Mouse (Mus musculus) liver (tissue): ENCODE results near the gene Dhx37.
"Not testable (repeated sequence)": the region's sequence is repeated elsewhere in the genome, so short reads cannot be mapped to it uniquely, and the experiment has no call there.

Source experiments
- DNase-seq: peaks from one replicate; pipeline ENCODE4 v3.0.0-alpha.2; 2020; ENCODE audit warnings: mixed read lengths

Gene Dhx37

DNA sequence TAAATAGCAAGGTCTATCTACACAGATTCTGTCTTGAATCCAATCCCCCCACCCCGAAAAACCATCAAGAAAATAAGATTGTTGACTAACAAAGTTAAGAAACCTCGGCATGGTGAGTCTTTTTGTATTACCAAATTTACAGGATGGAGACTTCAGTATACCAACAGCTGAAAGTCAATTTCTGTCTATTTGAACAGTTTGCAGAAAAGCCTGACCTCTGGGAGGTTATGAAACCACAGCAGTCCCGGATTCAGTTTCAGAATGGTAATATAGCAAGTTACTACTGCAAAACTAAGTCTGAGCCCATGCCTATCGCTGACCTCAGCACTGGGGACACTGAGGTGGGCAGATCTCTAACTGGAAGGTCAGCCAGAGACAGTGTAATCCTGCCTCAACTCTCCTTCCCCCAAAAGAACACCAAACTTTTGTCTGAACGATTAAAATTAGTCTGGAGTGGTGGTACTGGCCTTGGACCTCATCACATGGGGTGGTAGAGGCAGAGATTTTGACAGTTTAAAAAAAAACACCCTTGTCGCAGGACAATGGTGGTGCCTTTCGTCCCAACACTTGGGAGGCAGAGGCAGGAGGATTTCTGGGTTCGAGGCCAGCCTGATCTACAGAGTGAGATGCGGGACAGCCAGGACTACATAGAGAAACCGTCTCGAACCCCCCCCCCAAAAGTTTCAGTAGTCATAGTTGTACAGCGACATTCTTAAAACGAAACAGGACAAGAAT, 45.4 kb downstream of the Dhx37 start:
- DNase-seq, result no peak

DNA sequence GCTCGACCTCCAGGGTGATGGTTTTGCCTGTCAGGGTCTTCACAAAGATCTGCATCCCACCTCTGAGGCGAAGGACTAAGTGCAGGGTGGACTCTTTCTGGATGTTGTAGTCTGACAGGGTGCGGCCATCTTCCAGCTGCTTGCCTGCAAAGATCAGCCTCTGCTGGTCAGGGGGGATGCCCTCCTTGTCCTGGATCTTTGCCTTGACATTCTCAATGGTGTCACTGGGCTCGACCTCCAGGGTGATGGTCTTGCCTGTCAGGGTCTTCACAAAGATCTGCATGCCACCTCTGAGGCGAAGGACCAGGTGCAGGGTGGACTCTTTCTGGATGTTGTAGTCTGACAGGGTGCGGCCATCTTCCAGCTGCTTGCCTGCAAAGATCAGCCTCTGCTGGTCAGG, 46.6 kb downstream of the Dhx37 start:
- DNase-seq, result not testable (repeated sequence)

DNA sequence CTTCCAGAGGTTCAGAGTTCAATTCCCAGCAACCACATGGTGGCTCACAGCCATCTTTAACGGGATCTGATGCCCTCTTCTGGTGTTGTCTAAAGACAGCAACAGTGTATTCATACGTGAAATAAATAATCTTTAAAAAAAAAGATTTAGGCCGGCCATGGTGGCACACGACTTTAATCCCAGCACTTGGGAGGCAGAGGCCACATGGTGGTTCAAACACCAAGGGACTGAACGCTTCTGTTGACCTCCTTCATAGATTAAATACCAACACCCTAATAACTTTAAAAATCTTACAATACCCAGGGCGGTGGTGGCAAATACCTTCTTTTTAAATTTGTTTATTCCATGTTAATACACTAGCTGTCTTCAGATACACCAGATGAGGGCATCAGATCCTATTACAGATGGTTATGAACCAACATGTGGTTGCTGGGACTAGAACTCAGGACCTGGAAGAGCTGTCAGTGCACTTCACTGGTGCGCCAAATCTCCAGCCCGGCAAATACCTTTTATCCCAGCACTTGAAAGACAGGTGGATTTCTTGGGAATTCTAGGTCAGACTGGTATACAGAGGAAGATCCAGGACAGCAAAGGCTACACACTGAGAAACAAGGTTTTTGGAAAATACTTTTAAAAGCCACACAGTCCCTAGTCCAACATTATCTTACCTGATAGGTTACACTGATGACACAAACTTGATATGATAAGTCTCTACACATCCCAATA, 48.5 kb downstream of the Dhx37 start:
- DNase-seq, result no peak

DNA sequence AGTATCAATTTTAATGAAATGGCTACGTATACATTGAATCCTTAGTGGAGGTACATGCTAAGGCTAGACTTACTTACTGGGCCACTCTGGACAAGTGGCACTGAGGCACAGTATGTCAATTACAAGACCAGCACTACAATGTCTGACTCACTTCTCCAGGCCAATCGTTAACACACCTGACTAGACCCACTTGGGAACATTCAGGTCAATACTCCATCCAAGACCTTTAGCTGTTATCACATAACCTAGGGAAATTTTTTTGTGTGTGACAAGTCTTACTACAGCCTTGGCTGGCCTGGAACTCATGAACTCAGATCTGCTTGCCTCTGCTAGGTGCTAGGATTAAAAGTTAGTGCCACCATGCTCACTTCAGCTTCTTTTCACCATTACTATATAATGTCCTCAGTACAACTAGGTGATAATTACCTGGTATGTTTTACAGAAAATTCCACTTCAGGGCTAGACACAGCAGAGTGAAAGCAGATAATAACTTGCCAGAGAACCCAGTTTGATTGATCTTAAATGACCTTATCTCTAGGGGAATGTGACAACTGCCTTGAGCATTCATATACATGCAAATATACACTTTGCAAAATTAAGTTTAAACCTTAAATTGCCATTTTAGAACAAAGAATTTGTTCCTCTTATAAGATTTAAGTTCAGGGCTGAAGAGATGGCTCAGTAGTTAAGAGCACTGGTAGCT, 49.3 kb downstream of the Dhx37 start:
- DNase-seq, result no peak

DNA sequence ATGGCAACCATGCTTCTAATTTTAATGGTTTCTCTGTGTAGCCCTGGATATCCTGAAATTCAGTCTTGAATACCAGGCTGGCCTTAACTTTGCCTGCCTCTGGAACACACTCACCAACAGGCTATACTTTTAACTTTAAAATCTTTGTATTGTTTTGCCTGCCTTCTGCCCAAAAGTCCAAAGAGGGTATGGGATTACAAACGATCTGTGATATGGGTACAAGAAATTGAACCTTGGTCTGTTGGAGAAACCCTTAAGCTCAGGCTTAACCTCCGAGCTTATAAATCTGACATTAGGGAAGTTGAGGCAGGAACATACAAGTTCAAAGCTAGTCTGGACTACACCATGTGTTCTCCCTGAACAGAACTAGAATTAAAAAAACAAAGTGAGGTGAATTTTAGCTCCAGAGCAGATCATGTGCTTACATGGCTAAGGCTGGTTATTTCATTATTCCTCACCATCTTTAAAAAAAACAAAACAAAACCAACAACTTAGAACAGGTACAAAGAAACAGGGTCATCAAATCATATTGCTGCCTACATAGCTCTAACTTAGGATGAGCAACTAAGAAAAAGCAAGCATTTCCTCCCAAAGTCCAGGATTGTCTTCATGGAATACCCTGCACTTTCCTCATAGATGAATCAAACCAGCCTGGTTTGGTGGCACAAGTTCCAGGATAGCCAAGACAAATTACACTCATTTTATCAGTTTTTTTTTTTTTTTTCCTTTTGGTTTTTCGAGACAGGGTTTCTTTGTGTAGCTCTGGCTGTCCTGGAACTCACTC, 50.1 kb downstream of the Dhx37 start:
- DNase-seq, result no peak

DNA sequence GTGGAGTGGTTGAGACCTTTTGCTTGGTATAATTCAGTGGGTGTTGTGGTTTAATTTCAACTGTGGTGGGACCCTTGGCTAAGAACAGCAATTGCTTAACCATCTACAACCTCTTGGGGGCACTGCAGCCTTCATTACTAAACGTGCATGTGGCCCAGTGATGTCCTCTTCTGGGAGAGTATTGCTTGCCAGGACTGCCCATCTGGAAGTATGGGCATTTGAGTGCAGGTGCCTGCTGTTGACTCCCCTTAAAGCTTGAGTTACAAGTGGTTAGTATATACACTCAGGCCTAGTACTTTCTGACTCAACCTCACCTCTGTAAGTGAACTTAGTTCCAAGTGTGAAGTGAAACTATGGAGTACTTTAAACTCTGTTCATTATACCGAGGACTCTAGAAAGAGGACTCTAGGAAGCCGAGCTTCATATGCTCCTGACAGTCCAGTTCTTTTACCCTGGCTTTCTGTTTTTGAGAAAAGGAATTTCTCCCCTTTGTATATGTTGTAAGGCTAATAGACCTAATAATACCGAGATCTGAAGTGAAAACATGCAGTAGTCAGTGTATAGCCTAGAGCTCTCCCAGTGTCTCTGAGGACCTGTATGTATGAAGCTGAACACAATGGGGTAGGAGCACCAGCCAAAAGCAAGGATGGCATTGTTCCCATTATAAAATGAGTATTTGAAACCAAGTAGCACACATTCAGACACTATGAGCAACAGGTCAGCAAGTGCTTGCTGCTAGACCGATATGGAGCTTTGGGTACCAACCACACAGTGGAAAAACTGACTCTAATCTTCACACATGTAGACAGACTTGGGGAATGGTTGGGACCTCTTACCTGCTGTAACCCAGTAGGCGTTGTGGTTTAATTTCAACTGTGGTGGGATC, 51.0 kb downstream of the Dhx37 start:
- peak; percentile 55 for DNase-seq

DNA sequence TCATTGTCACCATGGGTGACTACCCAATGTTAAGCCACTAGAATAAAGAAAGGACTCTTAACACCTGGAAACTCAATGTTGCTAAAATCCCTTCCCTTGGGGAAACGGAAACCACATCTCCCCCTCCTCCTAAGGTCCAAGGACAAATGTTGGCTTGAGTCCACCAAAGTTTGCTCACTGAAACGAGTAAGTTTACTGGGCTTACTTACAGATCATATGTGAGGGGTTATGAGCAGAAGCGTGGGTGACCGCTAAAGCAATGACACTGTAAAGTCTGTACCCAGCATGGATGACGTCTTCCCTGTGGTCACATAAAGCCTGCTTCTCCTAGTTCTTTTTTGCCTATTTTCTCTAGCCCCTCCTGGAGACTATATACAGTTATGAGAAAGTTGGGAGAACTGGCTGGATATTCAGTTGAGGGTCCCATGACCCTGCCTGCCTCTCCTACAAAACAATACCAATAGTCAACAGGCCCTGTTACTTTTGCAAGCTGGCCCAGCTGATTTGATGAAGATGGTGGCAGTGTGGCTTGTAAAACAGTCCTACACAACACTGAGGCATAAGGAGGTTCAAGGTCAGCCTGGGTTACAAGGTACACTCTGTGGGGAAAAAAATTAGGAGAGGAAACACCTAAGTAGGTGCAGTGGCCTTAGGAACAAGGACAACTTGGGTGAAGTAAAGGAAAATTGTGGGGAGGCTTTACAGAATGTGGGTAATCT, 51.8 kb downstream of the Dhx37 start:
- no peak for DNase-seq

DNA sequence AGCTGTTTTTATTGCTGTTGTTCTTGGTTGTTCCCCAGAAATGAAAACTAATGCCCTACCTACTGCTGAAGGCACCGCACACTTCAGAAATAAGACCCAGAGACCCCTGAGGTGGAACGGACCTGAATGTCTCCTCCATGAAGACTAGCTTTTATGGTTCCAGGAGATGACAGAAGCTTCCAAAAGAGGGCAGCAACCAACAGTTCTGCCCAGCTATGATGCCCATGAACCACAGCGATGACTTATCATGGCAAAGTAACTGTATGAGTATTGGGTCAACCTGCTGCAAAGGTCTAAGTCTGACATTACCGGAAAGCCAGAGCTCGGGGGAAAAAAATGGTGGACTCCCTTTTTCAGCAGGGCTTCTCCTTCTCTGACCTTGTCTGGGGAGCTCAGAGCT, 55.0 kb downstream of the Dhx37 start:
- no peak for DNase-seq

DNA sequence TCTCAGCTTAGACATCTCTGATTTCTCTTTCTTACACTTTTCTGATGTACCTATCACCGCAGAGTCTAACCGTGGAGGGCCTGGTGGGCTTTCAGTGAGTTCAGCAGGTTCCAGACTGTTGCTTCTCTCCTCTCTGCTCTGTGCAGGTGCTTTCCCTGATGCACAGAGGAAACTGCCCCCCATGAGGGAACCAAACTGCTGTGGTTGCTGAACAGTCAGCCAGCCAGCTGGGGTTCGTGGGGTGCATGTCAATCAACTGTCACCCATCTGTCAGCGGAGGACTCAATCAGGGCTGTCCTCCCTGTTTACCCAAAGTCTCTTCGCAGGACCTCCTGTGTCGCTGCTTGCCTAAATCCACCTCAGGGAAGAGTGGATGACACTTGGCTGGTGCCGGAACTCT, 56.7 kb downstream of the Dhx37 start:
- DNase-seq, result no peak

DNA sequence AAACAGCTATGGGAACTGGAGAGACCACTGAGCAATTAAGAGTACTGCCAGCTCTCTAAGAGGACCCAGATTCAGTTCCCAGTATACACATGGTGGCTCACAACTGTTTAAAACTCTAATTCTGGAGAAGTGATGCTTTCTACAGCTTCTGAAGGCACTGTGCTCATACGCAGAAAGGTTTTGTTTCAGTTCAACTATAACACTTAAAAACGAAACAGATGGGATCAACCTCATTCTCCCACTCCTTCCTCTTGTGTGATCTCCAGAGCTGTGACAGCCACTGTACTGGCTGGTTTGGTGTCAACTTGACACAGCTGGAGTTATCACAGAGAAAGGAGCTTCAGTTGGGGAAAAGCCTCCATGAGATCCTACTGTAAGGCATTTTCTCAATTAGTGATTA, 58.0 kb downstream of the Dhx37 start:
- no peak for DNase-seq

DNA sequence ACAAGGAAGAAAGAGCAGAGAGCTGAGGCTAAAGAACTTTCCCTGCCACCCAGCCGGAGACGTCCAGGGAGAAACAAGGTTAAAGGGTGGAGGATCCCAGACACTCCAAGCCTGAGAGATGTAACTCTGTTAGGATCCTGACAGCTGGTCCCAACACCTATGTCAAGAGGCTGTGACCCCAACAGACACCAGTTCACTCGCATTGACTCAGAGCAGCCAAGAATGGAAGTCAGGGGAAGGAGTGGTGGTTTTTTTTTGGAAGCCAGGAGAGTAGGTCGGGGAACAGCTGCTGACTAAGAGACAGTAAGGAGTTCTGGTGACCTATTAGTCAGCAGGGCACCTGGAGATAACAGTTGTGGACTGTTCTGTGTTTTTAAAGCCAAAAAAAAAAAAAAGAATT, 61.9 kb downstream of the Dhx37 start:
- DNase-seq, result no peak

DNA sequence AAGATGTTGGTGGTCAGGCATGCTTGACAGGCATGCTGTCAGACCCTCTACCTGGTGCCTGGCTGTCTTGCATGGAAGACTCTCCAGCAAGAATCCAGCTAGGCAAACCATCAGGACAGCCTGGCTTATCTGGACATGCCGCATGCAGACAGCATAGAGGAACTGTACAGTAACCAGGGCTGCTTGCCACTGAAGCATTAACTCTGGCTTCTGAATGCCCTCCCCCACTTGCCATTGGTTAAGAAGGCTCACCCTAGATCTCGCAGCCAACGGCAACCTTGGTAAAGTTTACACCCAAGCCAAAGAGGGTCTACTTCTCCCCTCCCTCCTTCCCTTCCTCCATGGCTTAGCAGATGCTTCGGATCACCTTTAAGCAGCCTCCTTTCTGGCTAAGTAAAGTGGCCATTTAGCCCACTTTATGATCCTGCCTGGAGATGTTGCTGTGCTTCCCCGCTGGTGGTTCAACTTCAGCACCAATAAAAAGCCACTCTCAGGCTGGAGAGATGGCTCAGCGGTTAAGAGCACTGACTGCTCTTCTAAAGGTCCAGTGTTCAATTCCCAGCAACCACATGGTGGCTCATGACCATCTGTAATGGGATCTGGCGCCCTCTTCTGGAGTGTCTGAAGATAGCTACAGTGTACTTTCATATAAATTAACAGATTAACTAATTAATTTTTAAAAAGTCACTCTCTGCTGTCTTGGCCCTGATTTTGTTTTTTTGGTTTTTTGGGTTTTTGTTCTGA, 62.8 kb downstream of the Dhx37 start:
- DNase-seq, result no peak

DNA sequence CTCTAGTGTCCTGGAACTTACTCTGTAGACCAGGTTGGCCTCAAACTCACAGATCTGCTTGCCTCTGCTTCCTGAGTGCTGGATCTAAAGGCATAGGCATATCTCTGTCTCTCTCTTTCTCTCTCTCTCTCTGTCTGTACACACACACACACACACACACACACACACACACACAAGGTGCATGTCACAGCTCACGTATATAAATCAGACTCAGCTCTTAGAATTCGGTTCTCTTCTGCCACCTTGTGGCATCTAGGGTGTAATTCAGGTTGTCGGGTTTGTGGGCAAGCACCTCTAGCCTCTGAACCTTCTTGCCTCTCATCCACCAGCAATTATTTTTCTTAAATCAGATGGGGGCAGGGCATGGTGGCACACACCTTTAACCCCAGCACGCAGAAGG, 65.4 kb downstream of the Dhx37 start:
- peak; percentile 59 for DNase-seq

DNA sequence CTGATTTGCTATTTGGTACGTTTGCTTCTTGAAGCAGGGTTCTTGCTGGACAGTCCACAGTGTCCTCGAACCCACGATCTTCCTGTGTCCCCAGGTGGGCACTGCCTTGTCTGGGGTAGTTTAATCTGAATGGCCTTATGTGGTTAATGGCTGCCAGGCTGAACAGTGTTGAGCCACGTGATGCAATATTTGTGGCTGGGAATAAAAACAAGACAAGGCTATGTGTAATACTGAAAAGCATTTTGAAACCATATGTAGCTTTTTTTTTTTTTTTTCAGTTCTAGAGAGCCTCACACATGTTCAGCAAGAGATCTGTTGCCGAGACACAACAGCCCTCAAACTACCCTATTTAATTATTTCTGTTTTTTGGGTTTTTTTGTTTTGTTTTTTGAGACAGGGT, 65.8 kb downstream of the Dhx37 start:
- DNase-seq, result no peak

DNA sequence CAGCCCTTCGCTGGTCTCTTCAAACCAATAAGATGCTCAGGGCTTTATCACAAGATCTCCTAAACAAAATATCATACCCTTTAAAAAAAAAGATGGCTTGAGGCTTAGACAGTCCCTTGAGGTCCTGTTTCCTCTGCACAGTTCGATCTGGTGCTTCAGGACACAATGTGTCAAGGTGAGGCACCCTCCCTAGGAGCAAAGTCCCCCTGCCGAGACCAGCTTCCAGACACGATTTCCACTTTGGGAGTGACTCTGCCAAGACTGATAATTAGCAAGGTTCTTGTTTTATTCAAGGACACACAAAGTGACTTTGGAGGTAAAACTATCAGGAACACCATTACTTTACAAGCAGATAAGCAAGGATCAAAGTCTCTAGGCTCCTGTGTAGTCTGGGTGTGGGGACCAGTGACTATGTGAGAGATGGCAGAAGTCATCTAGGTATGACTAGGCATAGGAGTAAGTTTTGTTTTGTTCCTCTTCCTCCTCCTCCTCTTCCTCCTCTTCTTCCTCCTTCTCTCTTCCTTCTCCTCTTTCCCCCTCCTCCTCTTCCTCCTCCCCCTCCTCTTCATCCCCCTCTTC, 69.0 kb downstream of the Dhx37 start:
- DNase-seq, result no peak

DNA sequence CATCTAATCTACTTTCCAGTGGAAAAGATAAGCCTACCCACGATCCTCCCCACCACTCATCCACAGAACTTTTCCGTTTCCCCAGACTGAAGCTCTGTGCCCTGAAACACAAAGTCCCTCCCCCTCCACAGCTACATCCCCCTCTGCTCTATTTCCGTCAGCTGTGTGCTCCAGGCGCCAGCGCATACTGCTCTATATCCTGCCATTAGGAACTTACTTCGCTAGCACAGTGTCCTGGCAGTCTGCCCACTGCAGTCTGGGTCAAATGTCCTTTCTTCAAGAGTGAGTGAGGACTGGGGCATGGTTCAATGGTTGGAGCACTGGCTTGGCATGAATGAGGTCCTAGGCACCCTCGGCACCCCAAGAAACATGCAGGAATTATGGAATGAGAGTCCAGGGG, 70.0 kb downstream of the Dhx37 start:
- DNase-seq, result peak; percentile 37
